Mouse (Mus musculus) MEL (cell line): ENCODE data around the gene Atp13a1. TPM values are rescaled to one million over a fixed set of nuclear protein-coding genes. Genes with fewer than 3 reads are reported as not detected.
A peak's percentile ranks its signal among the peaks of the same experiment; 100 is the strongest.

Experiments used
- DNase-seq: peaks from one replicate; pipeline ENCODE4 v3.0.0; 2011; ENCODE audit warnings: low read depth, low spot score
- H3K27ac ChIP-seq: 2 replicates; pipeline ENCODE4 v1.5.1; 2012; ENCODE audit warnings: low read depth, mild to moderate bottlenecking, control low read depth, low read length, moderate library complexity; ENCODE audit not compliant: control insufficient read depth
- H3K27me3 ChIP-seq, 2 experiments: fragments of 150-350 bp in 1 of 2; sonication (generic) in 1 of 2; 2 replicates each; pipeline ENCODE4 v1.6.1; 2012; ENCODE audit warnings: low read length in 2 of 2, mild to moderate bottlenecking in 2 of 2, improper control_type of control experiment in 1 of 2, moderate library complexity in 1 of 2; ENCODE audit not compliant: insufficient read depth in 2 of 2, control insufficient read depth in 1 of 2
- H3K36me3 ChIP-seq, 2 experiments: 2 replicates each; pipeline ENCODE4 v1.6.1; 2012 to 2014; ENCODE audit warnings: low read length in 2 of 2, improper control_type of control experiment in 1 of 2, inconsistent platforms in 1 of 2, mild to moderate bottlenecking in 1 of 2; ENCODE audit not compliant: insufficient read depth in 2 of 2, control insufficient read depth in 1 of 2
- H3K4me1 ChIP-seq, 2 experiments: fragments of 150-350 bp in 1 of 2; sonication (generic) in 1 of 2; 2 replicates each; pipeline ENCODE4 v1.6.1; 2012; ENCODE audit warnings: low read length in 2 of 2, improper control_type of control experiment in 1 of 2, mild to moderate bottlenecking in 1 of 2; ENCODE audit not compliant: insufficient read depth in 2 of 2, control insufficient read depth in 1 of 2
- H3K4me3 ChIP-seq, 2 experiments: fragments of 150-350 bp in 1 of 2; sonication (generic) in 1 of 2; 2 replicates each; pipeline ENCODE4 v1.5.1; 2012; ENCODE audit warnings: low read depth in 2 of 2, low read length in 2 of 2, mild to moderate bottlenecking in 2 of 2, moderate library complexity in 2 of 2, control low read depth in 1 of 2, improper control_type of control experiment in 1 of 2; ENCODE audit not compliant: control insufficient read depth in 1 of 2, insufficient read depth in 1 of 2
- H3K79me2 ChIP-seq: 2 replicates; pipeline ENCODE4 v1.6.1; 2012; ENCODE audit warnings: mild to moderate bottlenecking, low read length, moderate library complexity; ENCODE audit not compliant: control insufficient read depth, poor library complexity, insufficient read depth
- H3K9ac ChIP-seq: 2 replicates; pipeline ENCODE4 v1.6.1; 2012; ENCODE audit warnings: low read depth, mild to moderate bottlenecking, control low read depth, low read length, moderate library complexity; ENCODE audit not compliant: control insufficient read depth, poor library complexity, severe bottlenecking
- H3K9me3 ChIP-seq: fragments of 150-350 bp; sonication (generic); replicated peaks from 2 replicates; pipeline ENCODE4 v1.6.1; 2012; ENCODE audit warnings: mild to moderate bottlenecking, low read length, improper control_type of control experiment, moderate library complexity; ENCODE audit not compliant: insufficient read depth
- BHLHE40 ChIP-seq: IDR thresholded peaks from 2 replicates; pipeline ENCODE4 v1.6.1; 2012; ENCODE audit warnings: low read depth, mild to moderate bottlenecking, inconsistent platforms, low read length, improper control_type of control experiment, borderline replicate concordance
- CHD1 ChIP-seq: IDR thresholded peaks from 2 replicates; pipeline ENCODE4 v1.6.1; 2012; ENCODE audit warnings: low read depth, mild to moderate bottlenecking, inconsistent platforms, low read length, improper control_type of control experiment
- CTCF ChIP-seq, 3 experiments: IDR thresholded peaks in 2 of 3; conservative IDR thresholded peaks in 1 of 3; 2 replicates each; pipeline ENCODE4 v1.5.1; 2011 to 2012; ENCODE audit warnings: low read length in 3 of 3, low read depth in 2 of 3, mild to moderate bottlenecking in 2 of 3, improper control_type of control experiment in 1 of 3, inconsistent platforms in 1 of 3, mixed read lengths in 1 of 3, moderate library complexity in 1 of 3; ENCODE audit not compliant: control insufficient read depth in 1 of 3, insufficient read depth in 1 of 3, poor library complexity in 1 of 3, severe bottlenecking in 1 of 3
- E2F4 ChIP-seq: IDR thresholded peaks from 2 replicates; pipeline ENCODE4 v1.6.1; 2011; ENCODE audit warnings: low read depth, low read length, improper control_type of control experiment, borderline replicate concordance
- EP300 ChIP-seq, 2 experiments: IDR thresholded peaks; 2 replicates each; pipeline ENCODE4 v1.6.1; 2011; ENCODE audit warnings: improper control_type of control experiment in 2 of 2, low read length in 2 of 2, low read depth in 1 of 2, mild to moderate bottlenecking in 1 of 2
- GABPA ChIP-seq: IDR thresholded peaks from 2 replicates; pipeline ENCODE4 v1.6.1; 2012; ENCODE audit warnings: low read depth, mild to moderate bottlenecking, inconsistent platforms, low read length, improper control_type of control experiment, moderate library complexity
- GATA1 ChIP-seq: IDR thresholded peaks from 2 replicates; pipeline ENCODE4 v1.6.1; 2011; ENCODE audit warnings: low read depth, low read length, improper control_type of control experiment
- HCFC1 ChIP-seq: IDR thresholded peaks from 2 replicates; pipeline ENCODE4 v1.6.1; 2012; ENCODE audit warnings: low read depth, mild to moderate bottlenecking, inconsistent platforms, low read length, improper control_type of control experiment, moderate library complexity
- JUND ChIP-seq: IDR thresholded peaks from 2 replicates; pipeline ENCODE4 v1.6.1; 2011; ENCODE audit warnings: low read depth, mild to moderate bottlenecking, improper control_type of control experiment, low read length
- KAT2A ChIP-seq: conservative IDR thresholded peaks from 2 replicates; pipeline ENCODE4 v1.6.1; 2012; ENCODE audit warnings: low read depth, low read length, improper control_type of control experiment, inconsistent platforms
- MAX ChIP-seq: IDR thresholded peaks from 2 replicates; pipeline ENCODE4 v1.6.1; 2011; ENCODE audit warnings: low read length, improper control_type of control experiment
- MAZ ChIP-seq: IDR thresholded peaks from 2 replicates; pipeline ENCODE4 v1.6.1; 2012; ENCODE audit warnings: low read depth, mild to moderate bottlenecking, inconsistent platforms, low read length, improper control_type of control experiment
- MXI1 ChIP-seq: IDR thresholded peaks from 2 replicates; pipeline ENCODE4 v1.6.1; 2011; ENCODE audit warnings: mild to moderate bottlenecking, low read depth, low read length, improper control_type of control experiment
- MYB ChIP-seq: IDR thresholded peaks from 2 replicates; pipeline ENCODE4 v1.6.1; 2011; ENCODE audit warnings: mild to moderate bottlenecking, low read depth, low read length, improper control_type of control experiment
- MYC ChIP-seq: IDR thresholded peaks from 2 replicates; pipeline ENCODE4 v1.6.1; 2011; ENCODE audit warnings: low read depth, mild to moderate bottlenecking, low read length, improper control_type of control experiment, moderate library complexity
- NELFE ChIP-seq: IDR thresholded peaks from 2 replicates; pipeline ENCODE4 v1.6.1; 2011; ENCODE audit warnings: low read depth, low read length, improper control_type of control experiment
- NRF1 ChIP-seq: IDR thresholded peaks from 2 replicates; pipeline ENCODE4 v1.6.1; 2014; ENCODE audit warnings: low read depth, mild to moderate bottlenecking, inconsistent platforms, low read length, improper control_type of control experiment, moderate library complexity; ENCODE audit not compliant: poor library complexity, insufficient read depth, severe bottlenecking
- POLR2A ChIP-seq, 2 experiments: IDR thresholded peaks; 2 replicates each; pipeline ENCODE4 v1.6.1; 2011 to 2012; ENCODE audit warnings: low read length in 2 of 2, mild to moderate bottlenecking in 2 of 2, control low read depth in 1 of 2, improper control_type of control experiment in 1 of 2, low read depth in 1 of 2, moderate library complexity in 1 of 2; ENCODE audit not compliant: control insufficient read depth in 1 of 2, insufficient read depth in 1 of 2, poor library complexity in 1 of 2
- POLR2AphosphoS5 ChIP-seq: IDR thresholded peaks from 2 replicates; pipeline ENCODE4 v1.6.1; 2012; ENCODE audit warnings: low read depth, borderline replicate concordance, mild to moderate bottlenecking, inconsistent platforms, low read length, moderate library complexity, mixed read lengths
- RAD21 ChIP-seq: IDR thresholded peaks from 2 replicates; pipeline ENCODE4 v1.6.1; 2011; ENCODE audit warnings: mild to moderate bottlenecking, low read depth, low read length, improper control_type of control experiment
- SIN3A ChIP-seq: IDR thresholded peaks from 2 replicates; pipeline ENCODE4 v1.6.1; 2012; ENCODE audit warnings: low read length, improper control_type of control experiment, inconsistent platforms
- SMC3 ChIP-seq: IDR thresholded peaks from 2 replicates; pipeline ENCODE4 v1.6.1; 2011; ENCODE audit warnings: low read depth, low read length, improper control_type of control experiment
- TAL1 ChIP-seq: IDR thresholded peaks from 2 replicates; pipeline ENCODE4 v1.6.1; 2012; ENCODE audit warnings: mild to moderate bottlenecking, inconsistent platforms, low read length, moderate library complexity, mixed read lengths
- TBP ChIP-seq: IDR thresholded peaks from 2 replicates; pipeline ENCODE4 v1.8.0; 2011; ENCODE audit warnings: low read depth, low read length, improper control_type of control experiment
- TCF12 ChIP-seq: IDR thresholded peaks from 2 replicates; pipeline ENCODE4 v1.6.1; 2014; ENCODE audit warnings: low read depth, mild to moderate bottlenecking, inconsistent platforms, low read length, improper control_type of control experiment, moderate library complexity
- UBTF ChIP-seq: IDR thresholded peaks from 2 replicates; pipeline ENCODE4 v1.6.1; 2012; ENCODE audit warnings: low read depth, mild to moderate bottlenecking, inconsistent platforms, low read length, improper control_type of control experiment, moderate library complexity, borderline replicate concordance; ENCODE audit not compliant: insufficient read depth
- USF2 ChIP-seq, 2 experiments: IDR thresholded peaks; 2 replicates each; pipeline ENCODE4 v1.6.1; 2011 to 2012; ENCODE audit warnings: improper control_type of control experiment in 2 of 2, low read length in 2 of 2, borderline replicate concordance in 1 of 2, inconsistent platforms in 1 of 2, low read depth in 1 of 2, mild to moderate bottlenecking in 1 of 2; ENCODE audit not compliant: insufficient read depth in 1 of 2
- ZKSCAN1 ChIP-seq: IDR thresholded peaks from 2 replicates; pipeline ENCODE4 v1.6.1; 2012; ENCODE audit warnings: low read depth, mild to moderate bottlenecking, inconsistent platforms, low read length, improper control_type of control experiment, moderate library complexity
- ZMIZ1 ChIP-seq: IDR thresholded peaks from 2 replicates; pipeline ENCODE4 v1.6.1; 2012; ENCODE audit warnings: low read depth, mild to moderate bottlenecking, inconsistent platforms, low read length, improper control_type of control experiment, moderate library complexity
- ZNF384 ChIP-seq: IDR thresholded peaks from 2 replicates; pipeline ENCODE4 v1.6.1; 2012; ENCODE audit warnings: low read depth, mild to moderate bottlenecking, inconsistent platforms, low read length, improper control_type of control experiment
- polyA plus RNA-seq, 2 experiments: library from polyadenylated mRNA; stranded (reverse) in 1 of 2; unstranded in 1 of 2; fragments of >175 nt in 1 of 2; fragments of >200 nt in 1 of 2; gene quantifications; 2 replicates each; pipeline versions ENCODE4 v1.2.1 to v1.2.4; 2012; ENCODE audit warnings: low replicate concordance in 2 of 2, low read depth in 1 of 2; ENCODE audit not compliant: insufficient read length in 2 of 2, insufficient read depth in 1 of 2, missing spikeins in 1 of 2
- total RNA-seq: library from RNA; depleted of rRNA; stranded (reverse); fragments of 300-350 nt; gene quantifications from 2 replicates; pipeline ENCODE4 v1.2.3, GENCODE M21; 2012

Gene Atp13a1
- total and polyA plus RNA-seq, 3 experiments = 52.4 to 83.7 TPM; not detected in 1

DNA sequence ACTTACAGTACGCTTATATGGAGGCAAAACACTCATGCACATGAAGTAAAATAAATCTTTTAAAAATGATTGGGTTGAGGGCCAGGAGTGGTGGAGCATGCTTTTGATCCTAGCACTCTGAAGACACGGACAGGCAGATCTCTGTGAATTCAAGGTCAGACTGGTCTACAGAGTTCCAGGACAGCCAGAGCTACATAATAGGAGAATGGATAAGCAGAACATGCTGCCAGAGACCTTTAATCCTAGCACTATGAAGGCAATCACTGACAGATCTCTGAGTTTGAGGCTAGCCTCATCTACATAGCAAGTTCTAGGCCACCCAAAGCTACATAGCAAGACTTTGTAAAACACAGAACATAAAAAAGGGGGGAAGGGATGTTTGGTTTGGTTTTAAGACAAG is 18.9 kb upstream of the Atp13a1 start:
- H3K27me3 ChIP-seq = no peaks in the 10 kb centered on the region
- H3K4me1 ChIP-seq = peaks cover 7 to 10% of the 10 kb centered on the region in 2 experiments; a peak in 3 of 4 replicates
- H3K27ac ChIP-seq = no peak overlapping the region
- H3K9me3 ChIP-seq = no peaks in the 10 kb centered on the region
- no peak overlapping the region for H3K9ac ChIP-seq
- no peak overlapping the region for H3K4me3 ChIP-seq
- no peak for DNase-seq
- peaks cover 14 to 15% of the 10 kb centered on the region in 2 experiments for H3K36me3 ChIP-seq
- H3K79me2 ChIP-seq = peaks cover 24% of the 10 kb centered on the region
- TF ChIP-seq TBP (no peak), KAT2A (no peak), MAZ (no peak), E2F4 (no peak), GABPA (no peak), SIN3A (no peak), POLR2A (IDR thresholded peaks at IDR 0.05; ENCODE audit: control insufficient read depth in 1 of 2, insufficient read depth in 1 of 2, low read depth in 1 of 2, low read length in 2 of 2, poor library complexity in 1 of 2) (no peak), NRF1 (no peak), CTCF (IDR thresholded peaks at IDR 0.05 in 2 of 3, conservative IDR thresholded peaks at IDR 0.05 in 1 of 3; ENCODE audit: control insufficient read depth in 1 of 3, insufficient read depth in 1 of 3, low read depth in 2 of 3, low read length in 3 of 3, poor library complexity in 1 of 3, severe bottlenecking in 1 of 3) (no peak), MYC (no peak), SMC3 (no peak), JUND (no peak), UBTF (no peak), TCF12 (no peak), RAD21 (no peak)

DNA sequence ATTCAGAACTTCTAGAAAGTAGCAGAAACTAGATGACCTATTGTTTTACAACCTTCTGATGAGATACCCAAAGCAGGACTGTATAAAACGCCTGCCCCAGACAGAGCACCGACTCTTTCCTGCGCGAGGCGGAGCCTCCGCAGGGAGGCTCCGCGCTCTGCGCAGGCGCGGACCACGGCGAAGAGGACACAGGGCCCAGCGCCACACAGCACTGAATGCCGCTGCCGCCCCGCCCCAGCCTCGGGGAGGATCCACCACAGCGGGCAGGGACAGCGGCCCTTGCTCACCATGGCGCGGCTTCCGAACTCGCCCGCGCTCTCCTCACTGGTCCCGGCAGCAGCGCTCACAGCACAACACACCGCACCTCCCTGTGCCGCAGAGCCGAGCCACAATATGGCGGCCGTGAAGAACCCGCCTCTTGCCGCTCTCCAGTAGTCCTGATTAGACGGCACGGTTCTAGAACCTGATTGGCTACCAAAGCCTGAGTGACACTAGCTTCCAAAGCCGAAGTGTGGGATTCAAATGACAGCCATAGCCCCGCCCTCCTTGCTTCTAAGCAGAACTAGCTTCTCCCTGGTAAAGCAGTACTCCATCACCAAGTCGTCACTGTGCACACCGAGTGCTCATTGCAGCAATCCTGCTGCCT is 16.3 kb upstream of the Atp13a1 start, which contains the start of gene Gm20422:
Gene Gm20422, minus strand, starts transcription at position 384 of the 646 bp plus-strand sequence.
- Histone ChIP-seq H3K9me3 (no peaks in the 10 kb centered on the region), H3K27ac (peak within 1 kb of the TSS; percentile 98), H3K27me3 (no peaks in the 10 kb centered on the region), H3K9ac (peak within 1 kb of the TSS; percentile 94), H3K4me3 (peak within 1 kb of the TSS; percentile 93 to 97), H3K36me3 (peaks cover 0 to 14% of the 10 kb centered on the region in 2 experiments; a peak in 2 of 4 replicates), H3K79me2 (peaks cover 24% of the 10 kb centered on the region), H3K4me1 (peaks cover 7 to 10% of the 10 kb centered on the region in 2 experiments; a peak in 3 of 4 replicates)
- peak; percentile 100 for DNase-seq
- no peak; the same call in 1 of the 2 replicates for TF ChIP-seq ZKSCAN1
- no peak for TF ChIP-seq USF2 (IDR thresholded peaks at IDR 0.05; ENCODE audit: borderline replicate concordance in 1 of 2, insufficient read depth in 1 of 2, low read depth in 1 of 2, low read length in 2 of 2)
- no peak for TF ChIP-seq MYB
- TF ChIP-seq BHLHE40 = no peak
- TF ChIP-seq POLR2A (IDR thresholded peaks at IDR 0.05; ENCODE audit: control insufficient read depth in 1 of 2, insufficient read depth in 1 of 2, low read depth in 1 of 2, low read length in 2 of 2, poor library complexity in 1 of 2) = peak; percentile 98 to 99
- TF ChIP-seq GATA1 = no peak
- TF ChIP-seq TBP = peak; percentile 41
- peak; percentile 71; the same call in 1 of the 2 replicates for TF ChIP-seq MXI1
- TF ChIP-seq TAL1 = no peak
- TF ChIP-seq TCF12 = peak; percentile 7; the same call in 1 of the 2 replicates
- peak; percentile 65; the same call in 1 of the 2 replicates for TF ChIP-seq CHD1
- TF ChIP-seq HCFC1 = peak; percentile 81
- TF ChIP-seq POLR2AphosphoS5 = peak; percentile 88
- peak; percentile 48 for TF ChIP-seq MAX
- TF ChIP-seq MAZ = 0 out of 2 replicates have a peak, but pooled peaks have one; percentile 20
- no peak for TF ChIP-seq ZNF384
- TF ChIP-seq MYC = no peak; the same call in 1 of the 2 replicates
- no peak for TF ChIP-seq JUND
- TF ChIP-seq NELFE = peak; percentile 98
- TF ChIP-seq EP300 (IDR thresholded peaks at IDR 0.05; ENCODE audit: low read depth in 1 of 2, low read length in 2 of 2) = peak in 1 of 2 experiments; percentile 21; a peak in 1 of 4 replicates
- peak; percentile 92 for TF ChIP-seq ZMIZ1
